Mouse (Mus musculus) left cerebral cortex, postnatal 4 days (tissue): ENCODE measurements at regions not wholly inside any gene's neighbourhood (a gene's known extent, or its start where the extent isn't known, plus 50 kb on each side); places are given as distances from the start of the nearest gene placed in this dataset.

Experiments used
- DNase-seq: peaks from one replicate; pipeline ENCODE4 v3.0.0-alpha.2; 2022
- intact Hi-C: fragments of 180-260 bp; cut with DNase I; formaldehyde crosslinking; loops from one replicate; pipeline ENCODE4 v1.15.1; 2025

DNA sequence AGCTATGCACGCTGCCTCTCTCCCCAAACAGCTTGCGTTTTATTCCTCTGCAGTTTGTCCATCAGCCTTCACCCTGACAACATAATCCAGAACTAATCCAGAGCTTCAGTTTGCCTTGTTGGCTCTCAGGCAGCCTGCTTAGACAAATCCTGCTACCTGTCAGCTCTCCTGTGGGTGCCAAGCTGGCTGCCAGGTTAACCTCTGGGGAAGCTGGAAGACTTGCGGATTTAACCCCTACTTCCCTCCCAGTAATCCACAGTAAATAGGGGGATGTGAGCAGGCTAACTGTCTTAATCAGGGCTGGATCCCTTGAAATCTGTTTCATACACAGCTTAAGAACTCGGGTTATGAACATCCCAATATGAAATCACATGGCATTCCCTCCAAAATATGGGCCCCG is 334.3 kb upstream of the Fam241a start:
- intact Hi-C loops: no loop called here
- DNase-seq: no peak

DNA sequence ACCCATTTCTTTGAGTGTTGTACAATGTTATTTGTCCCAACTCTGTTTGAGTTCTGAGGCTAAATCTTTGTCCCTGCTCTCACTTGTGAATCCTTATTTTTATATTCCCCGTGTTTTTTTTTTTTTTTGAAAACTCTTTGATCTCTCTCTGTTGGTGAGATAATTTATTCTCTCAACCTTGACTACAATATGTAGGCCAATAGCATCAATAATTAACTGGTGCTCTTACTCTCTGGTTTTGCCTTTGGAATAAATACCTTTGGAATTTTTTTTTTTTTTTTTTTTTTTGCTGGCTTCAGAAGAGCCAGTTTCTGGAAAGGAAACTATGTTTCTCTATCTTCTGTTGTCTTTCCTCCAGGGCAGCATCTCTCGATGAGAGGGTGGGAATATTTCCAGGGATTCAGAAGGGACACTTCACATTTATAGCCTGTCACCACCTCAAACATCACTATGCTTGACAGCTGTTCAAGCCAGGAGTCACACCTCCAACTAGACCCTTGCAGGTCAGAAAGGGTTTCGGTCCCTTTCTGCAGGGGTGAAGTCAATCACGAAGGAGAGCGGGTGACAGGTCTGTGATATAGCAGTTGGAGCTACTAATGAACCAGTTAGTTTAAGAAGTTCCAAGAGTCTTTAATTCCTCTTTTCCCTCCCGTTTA is 330.9 kb upstream of the Fam241a start:
- intact Hi-C loops: no loop called here
- DNase-seq: no peak

- DNase-seq: no peak
- intact Hi-C loops: no loop called here
Measured at GRCm38 (mm10) chr3:128226503-128226902, 330.4 kb upstream of the Fam241a start.

DNA sequence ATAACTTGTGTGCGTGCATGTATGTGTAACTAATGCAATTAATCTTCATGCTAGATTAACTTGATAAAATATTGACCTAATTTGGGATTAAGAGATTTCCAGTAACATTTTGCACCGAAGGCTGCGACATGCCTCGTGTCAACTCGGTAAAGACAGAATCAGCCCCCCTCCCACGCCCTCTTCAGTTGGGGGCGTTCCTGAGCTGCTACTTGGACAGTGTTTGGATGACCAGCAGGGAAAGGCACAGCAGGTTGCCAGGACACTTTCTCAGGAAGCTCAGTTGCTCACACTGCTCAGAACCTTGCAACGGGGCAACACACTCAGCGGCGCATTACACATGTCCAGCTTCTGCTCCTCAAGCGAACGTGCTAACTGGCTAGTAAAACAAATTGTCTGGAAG is 326.2 kb upstream of the Fam241a start:
- DNase-seq: peak; percentile 68
- intact Hi-C loops: no loop called here

- intact Hi-C loops: no loop called here
- DNase-seq: peak; percentile 22
Measured at GRCm38 (mm10) chr3:128221625-128222024, 325.5 kb upstream of the Fam241a start.

DNA sequence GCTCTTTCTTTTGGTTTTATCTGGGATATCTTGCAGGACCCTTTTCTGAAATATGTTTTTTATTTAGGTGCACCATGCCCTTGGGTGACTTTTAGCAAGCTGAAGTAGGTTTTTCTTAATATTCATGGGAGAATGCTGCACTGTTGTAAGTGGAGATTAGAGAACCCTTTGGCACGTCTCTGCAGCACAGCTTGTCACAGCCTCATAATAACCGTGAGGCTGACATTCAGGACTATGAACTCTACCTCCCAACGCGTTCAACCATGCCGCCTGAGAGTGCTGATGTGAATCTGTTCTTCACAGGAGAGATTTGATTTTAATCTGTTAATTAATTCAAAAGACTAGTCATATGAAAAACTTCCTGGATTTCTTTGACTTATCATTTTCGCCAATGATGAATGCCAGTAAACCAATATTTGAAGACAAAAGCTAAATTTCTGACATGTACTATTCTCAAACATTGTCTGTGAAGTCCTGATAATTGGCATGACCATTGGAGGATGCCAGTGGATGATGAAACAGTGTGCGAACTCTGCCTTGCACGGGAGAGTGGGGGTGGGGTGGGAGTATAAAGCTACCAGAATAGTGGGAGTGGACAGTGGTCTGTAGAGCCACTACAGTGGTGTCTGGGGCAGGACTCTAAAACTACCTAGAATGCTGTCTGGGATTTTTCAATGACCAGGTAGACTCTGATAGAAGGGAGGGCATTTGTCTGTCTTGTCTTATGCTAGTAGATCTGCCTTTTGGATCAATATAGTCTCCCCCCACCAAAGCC is 324.8 kb upstream of the Fam241a start:
- intact Hi-C loops: no loop called here
- DNase-seq: peak; percentile 31

GRCm38 (mm10) chr3:128217765-128218415 is 321.8 kb upstream of the Fam241a start:
- no peak for DNase-seq
- intact Hi-C loops: no loop called here

DNA sequence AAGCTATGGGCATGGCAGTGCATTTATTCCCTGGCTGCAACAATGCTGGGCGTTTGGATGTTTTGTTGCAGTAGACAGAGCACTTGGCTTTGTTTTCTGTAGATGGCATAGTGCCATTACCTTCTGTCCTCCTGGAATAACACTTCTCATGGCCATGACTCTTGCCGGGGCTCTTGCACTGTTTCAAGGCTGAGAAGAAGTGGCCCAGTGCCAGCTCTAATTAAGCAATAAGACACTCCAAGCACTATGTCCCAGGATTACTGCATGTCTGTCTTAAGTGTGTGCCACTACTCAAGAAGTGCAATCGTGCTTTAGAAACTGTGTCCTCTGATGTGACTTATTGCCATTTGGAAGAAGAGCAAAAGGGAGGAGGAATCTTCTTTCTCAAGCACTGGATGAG is 316.1 kb upstream of the Fam241a start:
- peak; percentile 80 for DNase-seq
- intact Hi-C loops: no loop called here

- intact Hi-C loops: no loop called here
- DNase-seq: no peak
Measured at GRCm38 (mm10) chr3:128210591-128210990, 314.5 kb upstream of the Fam241a start.

GRCm38 (mm10) chr3:128206948-128207347 is 310.8 kb upstream of the Fam241a start:
- intact Hi-C loops: no loop called here
- DNase-seq: no peak

DNA sequence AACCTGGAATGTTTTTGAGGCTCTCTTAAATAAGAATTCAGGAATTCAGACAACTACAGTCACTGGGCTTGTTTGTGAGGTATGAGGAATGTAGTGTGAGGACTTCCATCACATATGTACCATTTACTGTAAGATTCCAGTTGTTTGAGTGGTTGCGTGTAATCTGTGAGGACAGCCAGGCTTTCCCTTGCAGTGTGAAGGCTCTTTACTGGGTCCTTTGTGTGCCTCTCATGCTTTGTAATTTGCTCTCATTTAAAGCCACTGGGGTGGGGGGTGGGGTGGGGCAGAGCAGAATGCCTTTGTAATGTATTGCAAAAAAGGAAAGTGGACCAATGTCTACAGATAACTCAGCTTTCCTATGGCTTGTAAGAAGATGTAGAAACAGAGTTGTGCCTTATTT is 310.4 kb upstream of the Fam241a start:
- no peak for DNase-seq
- intact Hi-C loops: no loop called here

DNA sequence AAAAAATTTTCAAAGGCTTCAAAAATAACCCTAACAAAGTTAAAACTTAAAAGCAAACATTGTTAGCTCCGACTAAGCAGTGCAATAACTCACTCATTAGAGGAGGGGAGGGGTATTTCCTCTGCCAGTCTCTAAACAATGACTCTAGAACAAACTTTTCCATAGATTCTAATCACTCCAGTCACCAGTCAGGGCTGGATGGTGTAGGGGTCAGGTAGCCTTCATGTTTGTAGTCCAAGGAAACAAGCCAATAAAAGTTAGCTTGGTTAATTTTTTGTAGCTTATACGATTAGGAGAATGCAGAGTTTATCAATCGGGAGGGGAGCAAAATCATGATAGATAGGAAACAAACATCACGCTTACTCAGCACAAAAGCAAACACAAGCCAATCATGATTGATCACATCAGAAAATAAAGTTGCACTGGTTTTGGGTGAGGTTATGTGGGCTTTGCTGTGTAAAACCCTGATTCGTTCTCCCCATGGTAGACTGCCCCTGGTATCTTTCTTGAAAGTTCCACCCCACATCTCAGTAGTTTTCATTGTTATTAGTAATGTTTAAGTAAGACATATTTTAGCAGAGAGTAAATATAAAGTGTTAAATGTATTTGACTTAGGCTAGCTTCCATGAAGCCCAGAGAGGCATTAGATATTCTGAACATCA is 304.6 kb upstream of the Fam241a start:
- no peak for DNase-seq
- intact Hi-C loops: no loop called here

- no peak for DNase-seq
- intact Hi-C loops: no loop called here
Measured at GRCm38 (mm10) chr3:128199466-128199865, 303.3 kb upstream of the Fam241a start.

GRCm38 (mm10) chr3:128192046-128192800 is 296.1 kb upstream of the Fam241a start:
- no peak for DNase-seq
- intact Hi-C loops: no loop called here

DNA sequence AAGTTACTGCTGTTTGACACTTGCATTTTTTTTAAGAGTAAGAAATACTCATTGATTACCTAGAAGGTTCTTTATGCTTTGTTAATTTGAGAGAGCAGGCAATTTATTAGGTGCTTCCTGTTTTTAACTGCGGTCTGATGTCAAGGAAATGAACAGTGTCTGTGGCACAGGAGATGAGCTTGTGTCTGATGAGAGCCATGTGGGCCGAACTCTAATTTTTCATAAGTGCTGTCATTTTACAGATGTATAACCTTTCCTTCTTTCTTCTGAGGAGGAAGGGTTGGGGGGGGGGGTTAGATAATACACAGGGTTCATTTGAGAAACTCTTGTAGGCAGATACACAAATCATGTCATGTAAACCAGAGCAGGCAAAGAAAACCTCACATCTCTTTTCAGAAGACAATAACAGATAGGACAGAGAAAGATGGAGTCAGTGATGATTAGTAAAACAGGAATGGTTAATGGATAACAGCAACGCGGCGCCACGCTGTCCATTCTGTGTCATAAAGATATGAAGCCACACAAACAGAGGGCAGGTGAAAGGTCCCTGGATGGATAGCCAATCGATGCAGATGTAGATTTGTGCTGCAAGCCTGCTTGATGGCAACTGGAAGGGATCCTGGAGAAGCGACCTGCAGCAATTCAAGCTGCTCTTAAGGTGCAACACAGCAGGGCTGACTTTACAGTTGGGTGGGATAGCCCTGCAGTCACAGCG is 291.4 kb upstream of the Fam241a start:
- intact Hi-C loops: loop anchor here (10.0 kb wide), 1 partner anchor 147 kb away; no protein-coding TSS in a partner anchor
- no peak for DNase-seq

- intact Hi-C loops: loop anchor here (10.0 kb wide), 1 partner anchor 149 kb away; no protein-coding TSS in a partner anchor
- DNase-seq: peak; percentile 16
Measured at GRCm38 (mm10) chr3:128186278-128186677, 290.2 kb upstream of the Fam241a start.

- DNase-seq: no peak
- intact Hi-C loops: loop anchor here (10.0 kb wide), 1 partner anchor 153 kb away; no protein-coding TSS in a partner anchor
Measured at GRCm38 (mm10) chr3:128181221-128181908, 285.2 kb upstream of the Fam241a start.

GRCm38 (mm10) chr3:128149216-128149615 is 253.1 kb upstream of the Fam241a start:
- DNase-seq: no peak
- intact Hi-C loops: no loop called here

GRCm38 (mm10) chr3:128145329-128145728 is 249.2 kb upstream of the Fam241a start:
- DNase-seq: no peak
- intact Hi-C loops: no loop called here
